Mouse (Mus musculus) c-Kit-positive CD71-positive TER-119-positive erythroid progenitor cells, embryonic 14.5 days (primary cell): ENCODE results near the gene Ddx3x.
"Not testable (repeated sequence)": the region's sequence is repeated elsewhere in the genome, so short reads cannot be mapped to it uniquely, and the experiment has no call there.

Experiments used
- DNase-seq: peaks from one replicate; pipeline ENCODE4 v3.0.0-alpha.2; 2013; ENCODE audit warnings: low spot score

Ddx3x gene

GRCm38 (mm10) chrX:13280409-13281328, at the start of gene Ddx3x:
Gene Ddx3x (plus strand): TSS chrX:13280970.
- peak; percentile 81 for DNase-seq

- no peak for DNase-seq
These were observed 49.5 kb upstream of the Ddx3x start for GRCm38 (mm10) chrX:13231243-13231642.

- not testable (repeated sequence) for DNase-seq
These were observed 47.9 kb upstream of the Ddx3x start for GRCm38 (mm10) chrX:13232834-13233233.

GRCm38 (mm10) chrX:13233631-13234030, 47.1 kb upstream of the Ddx3x start:
- no peak for DNase-seq

GRCm38 (mm10) chrX:13234709-13235108, 46.1 kb upstream of the Ddx3x start:
- DNase-seq: no peak

- DNase-seq: peak; percentile 29
These were observed 44.6 kb upstream of the Ddx3x start for GRCm38 (mm10) chrX:13236100-13236568.

GRCm38 (mm10) chrX:13239455-13239854, 41.3 kb upstream of the Ddx3x start:
- DNase-seq: no peak

GRCm38 (mm10) chrX:13240646-13241425, 39.9 kb upstream of the Ddx3x start:
- no peak for DNase-seq

GRCm38 (mm10) chrX:13241426-13242319, 39.1 kb upstream of the Ddx3x start:
- DNase-seq: peak; percentile 24

- peak; percentile 63 for DNase-seq
These were observed 38.3 kb upstream of the Ddx3x start for GRCm38 (mm10) chrX:13242320-13243096.

GRCm38 (mm10) chrX:13243133-13244123, 37.3 kb upstream of the Ddx3x start:
- peak; percentile 44 for DNase-seq

- DNase-seq: no peak
These were observed 36.2 kb upstream of the Ddx3x start for GRCm38 (mm10) chrX:13244588-13244987.

- DNase-seq: no peak
These were observed 35.7 kb upstream of the Ddx3x start for GRCm38 (mm10) chrX:13245027-13245426.

GRCm38 (mm10) chrX:13251683-13252082, 29.1 kb upstream of the Ddx3x start:
- no peak for DNase-seq

- no peak for DNase-seq
These were observed 26.5 kb upstream of the Ddx3x start for GRCm38 (mm10) chrX:13254273-13254672.

- DNase-seq: no peak
These were observed 17.4 kb upstream of the Ddx3x start for GRCm38 (mm10) chrX:13263356-13263755.

GRCm38 (mm10) chrX:13275519-13276137, 5.1 kb upstream of the Ddx3x start:
- DNase-seq: no peak

- no peak for DNase-seq
These were observed 1.8 kb upstream of the Ddx3x start for GRCm38 (mm10) chrX:13278996-13279395.

- DNase-seq: no peak
These were observed 747 bp upstream of the Ddx3x start for GRCm38 (mm10) chrX:13280037-13280408.
